Mouse (Mus musculus): ENCODE results near the gene Dnajc27.

Gene Dnajc27

GRCm38 (mm10) chr12:4078069-4078468 is 4.3 kb upstream of the Dnajc27 start:
- no peak for DNase-seq (ENCODE audit: extremely low spot score, low read depth, low spot score)

DNA sequence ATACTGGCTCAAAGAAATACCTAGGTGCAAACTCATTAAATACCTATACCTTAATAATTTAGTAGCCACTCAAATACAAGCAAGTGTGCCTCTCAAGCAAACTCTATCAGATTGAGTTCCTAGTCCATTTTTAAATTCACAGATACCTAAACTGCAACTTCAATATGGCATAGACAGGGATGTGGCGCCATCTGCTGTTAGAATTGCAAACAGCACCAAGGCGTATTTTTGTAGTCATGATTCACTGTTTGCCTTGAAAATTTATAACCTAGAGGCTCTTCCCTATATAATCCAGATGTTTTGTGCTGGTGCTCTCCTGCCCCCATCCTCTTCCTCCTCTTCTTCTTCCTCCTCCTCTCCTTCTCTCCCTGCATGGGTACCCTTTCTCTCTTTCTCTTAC is 2.1 kb upstream of the Dnajc27 start:
- peak; percentile 77 for DNase-seq (ENCODE audit: extremely low spot score, low read depth, low spot score)

DNA sequence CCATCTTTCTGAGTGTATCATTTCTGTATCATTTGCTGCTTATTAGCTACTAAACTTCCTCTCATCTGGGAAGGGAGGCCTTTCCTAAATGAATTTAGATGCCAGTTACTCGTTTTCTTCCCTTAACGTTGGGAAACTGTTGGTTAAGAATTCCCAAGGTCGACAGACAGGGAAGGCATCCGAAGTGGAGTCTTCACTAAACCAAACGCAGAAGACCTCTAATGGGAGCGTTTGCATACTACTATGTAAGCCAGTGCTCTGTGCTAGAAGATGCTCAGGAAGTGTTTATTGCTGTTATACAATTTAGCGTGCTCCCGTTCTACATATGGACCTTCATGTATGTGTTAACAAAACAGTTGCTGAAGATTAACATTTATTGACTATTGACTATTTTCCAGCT is 1.1 kb downstream of the Dnajc27 start:
- no peak for DNase-seq (ENCODE audit: extremely low spot score, low read depth, low spot score)

GRCm38 (mm10) chr12:4107383-4107782 is 25.0 kb downstream of the Dnajc27 start:
- peak; percentile 30 for DNase-seq (ENCODE audit: extremely low spot score, low read depth, low spot score)

DNA sequence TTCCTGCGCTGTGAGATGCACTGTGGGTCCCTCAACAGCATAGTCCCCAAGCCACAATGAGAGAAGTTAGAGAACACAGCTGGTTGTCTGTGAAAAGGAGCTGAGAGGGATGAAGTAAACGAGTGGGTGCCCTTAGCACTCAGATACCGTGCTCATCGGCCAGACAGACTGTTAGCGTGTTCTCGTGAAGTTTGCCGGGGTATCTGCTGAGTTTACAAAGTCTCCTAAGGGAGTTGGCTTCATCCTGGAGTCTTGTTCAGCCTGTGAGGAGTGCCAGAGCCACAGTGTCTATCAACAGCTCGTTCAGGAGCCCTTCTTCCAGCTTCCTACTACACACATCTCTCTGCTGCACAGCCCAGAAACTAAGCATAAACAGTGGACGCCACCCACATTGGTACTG is 33.7 kb downstream of the Dnajc27 start:
- DNase-seq (ENCODE audit: extremely low spot score, low read depth, low spot score) = no peak

GRCm38 (mm10) chr12:4117136-4117535 is 34.8 kb downstream of the Dnajc27 start:
- no peak for DNase-seq (ENCODE audit: extremely low spot score, low read depth, low spot score)

DNA sequence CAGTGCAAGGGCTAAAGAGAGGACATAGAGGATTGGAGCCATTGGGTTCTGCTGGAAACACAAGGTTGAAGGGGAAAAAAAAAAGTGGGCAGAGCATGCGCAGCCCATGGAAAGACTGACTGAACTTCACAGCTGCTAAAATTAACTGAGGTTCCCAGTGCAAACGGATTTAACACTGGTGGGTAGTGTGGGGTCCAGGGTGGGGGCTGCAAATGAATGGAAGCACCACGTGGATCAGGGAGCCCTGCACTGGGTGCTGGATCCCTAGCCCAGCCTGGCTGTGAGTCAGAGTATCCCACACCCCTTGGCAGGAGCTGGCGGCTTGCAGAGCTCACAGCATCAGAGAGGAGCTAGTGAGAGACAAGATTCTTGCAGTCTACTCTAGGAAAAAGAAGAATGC is 35.2 kb downstream of the Dnajc27 start:
- DNase-seq (ENCODE audit: extremely low spot score, low read depth, low spot score) = no peak

DNA sequence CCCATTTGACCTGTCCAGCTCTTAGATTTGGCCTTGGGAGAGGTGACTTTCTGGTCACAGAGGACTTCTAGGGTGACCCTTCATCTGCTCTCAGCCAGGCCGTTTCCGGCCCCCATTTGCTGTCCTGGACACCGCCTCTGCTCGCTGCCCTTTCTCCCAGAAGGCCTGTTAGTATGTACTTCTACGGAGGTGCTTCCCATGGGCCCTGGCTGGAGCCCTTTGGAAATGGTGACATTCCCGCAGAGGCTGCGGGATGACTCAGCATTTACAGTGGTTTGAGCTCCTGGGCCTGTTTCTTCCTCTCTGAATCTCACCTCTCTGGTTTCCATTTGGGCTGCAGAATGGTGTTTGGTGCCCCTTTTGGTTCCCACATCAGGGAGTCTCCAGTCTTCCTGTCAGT is 45.0 kb downstream of the Dnajc27 start:
- no peak for DNase-seq (ENCODE audit: extremely low spot score, low read depth, low spot score)

DNA sequence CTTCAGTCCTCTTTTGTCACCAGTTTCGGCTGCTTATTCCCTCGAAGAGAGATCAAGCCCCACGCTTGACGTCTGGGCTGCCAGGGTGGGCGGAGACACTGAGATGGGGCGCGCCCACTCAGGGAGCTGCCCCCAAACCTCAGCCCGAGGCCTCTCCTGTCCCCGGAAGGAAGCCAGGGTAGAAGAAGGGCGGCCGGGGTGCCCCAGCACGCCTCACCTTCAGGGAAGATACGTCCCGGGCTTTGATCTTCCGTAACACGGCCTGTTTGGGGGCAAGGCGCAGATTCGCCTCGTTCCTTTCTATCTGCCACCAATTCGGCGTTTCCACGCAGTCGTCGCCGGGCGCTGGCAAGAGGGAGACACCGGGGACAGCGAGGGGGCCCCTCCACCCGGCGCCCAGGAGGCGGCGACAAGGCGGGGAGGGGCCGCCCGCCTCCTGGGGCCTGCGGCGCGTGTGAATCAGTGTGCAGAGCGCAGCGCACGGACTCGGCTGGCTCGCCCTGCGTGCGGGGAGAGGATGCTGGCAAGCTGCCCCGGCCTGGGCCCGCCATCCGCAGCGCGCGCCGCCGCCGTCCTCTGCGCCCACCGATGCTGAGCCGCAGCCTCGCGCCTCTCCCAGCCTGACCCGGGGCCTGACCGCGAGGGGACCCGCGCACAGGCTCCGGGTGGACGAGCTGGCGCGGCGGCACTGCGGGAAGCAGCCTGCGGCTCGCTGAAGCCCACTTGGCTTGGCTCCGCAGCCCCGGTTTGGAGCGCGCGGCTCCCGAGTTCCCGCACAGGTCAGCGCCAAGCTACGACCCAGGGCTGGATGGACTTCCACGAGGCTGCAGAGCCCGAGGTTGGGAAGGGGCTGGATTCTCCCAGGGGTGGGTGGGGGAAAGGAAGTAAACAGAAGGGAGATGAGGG is 50.8 kb downstream of the Dnajc27 start, which contains the start of gene Adcy3:
Adcy3 (plus strand) TSS at position 163 of the 906 bp plus-strand sequence.
- no peak for DNase-seq (ENCODE audit: extremely low spot score, low read depth, low spot score)

DNA sequence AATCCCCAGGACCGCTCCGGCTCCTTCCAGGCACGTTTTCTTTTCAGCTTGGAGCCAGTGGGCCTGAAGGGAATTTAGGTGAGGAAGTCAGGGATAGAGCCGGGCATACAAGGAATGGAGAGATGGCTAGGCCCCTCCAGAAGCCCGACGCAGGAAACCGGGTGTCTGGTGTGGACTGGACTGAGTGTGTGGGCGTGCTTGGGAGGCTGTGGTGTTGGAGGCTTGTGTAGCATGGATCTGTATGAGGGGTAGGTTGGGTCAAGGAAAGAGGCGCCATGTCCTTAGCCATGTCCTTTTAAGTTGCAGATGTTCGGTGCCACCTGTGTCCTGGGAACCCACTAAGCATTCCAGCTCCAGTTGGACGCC is 51.4 kb downstream of the Dnajc27 start:
- DNase-seq (ENCODE audit: extremely low spot score, low read depth, low spot score) = no peak

DNA sequence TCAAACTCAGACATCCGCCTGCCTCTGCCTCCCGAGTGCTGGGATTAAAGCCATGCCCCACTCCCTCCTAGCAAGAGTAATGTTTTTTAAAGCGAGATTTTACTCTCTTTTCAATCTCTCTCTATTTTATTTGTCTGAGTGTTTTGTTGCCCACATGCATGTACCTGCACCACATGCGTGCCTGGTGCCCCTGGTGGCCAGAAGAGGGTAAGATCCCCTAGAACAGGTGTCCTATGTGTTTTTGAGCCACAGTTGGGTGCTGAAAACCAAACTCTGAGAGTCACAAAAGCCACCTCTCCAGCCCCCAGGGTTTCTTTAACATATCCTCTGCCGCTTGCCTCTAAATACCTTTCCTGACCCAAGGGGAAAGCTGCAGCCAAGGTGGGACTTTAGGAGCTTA is 60.8 kb downstream of the Dnajc27 start:
- DNase-seq (ENCODE audit: extremely low spot score, low read depth, low spot score) = no peak

DNA sequence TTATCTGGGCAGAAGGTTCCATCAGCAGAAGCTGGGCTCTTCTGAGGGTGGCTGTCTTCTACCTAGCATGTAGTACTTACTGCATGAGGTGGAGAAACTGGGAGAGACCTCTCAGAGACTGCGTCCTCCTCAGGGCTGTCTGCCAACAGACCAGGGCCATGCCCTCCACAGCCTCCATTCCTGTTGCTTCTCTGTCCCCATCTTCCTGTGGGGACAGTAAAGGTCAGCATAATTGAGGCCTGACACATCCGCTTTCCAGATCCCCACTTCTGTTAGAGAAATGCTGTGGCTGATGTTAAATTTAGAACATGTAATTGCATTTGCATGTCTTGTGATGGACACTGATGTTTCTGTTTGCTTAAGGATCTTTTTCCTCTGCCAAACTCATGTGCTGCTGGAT is 68.6 kb downstream of the Dnajc27 start:
- DNase-seq (ENCODE audit: extremely low spot score, low read depth, low spot score) = no peak

DNA sequence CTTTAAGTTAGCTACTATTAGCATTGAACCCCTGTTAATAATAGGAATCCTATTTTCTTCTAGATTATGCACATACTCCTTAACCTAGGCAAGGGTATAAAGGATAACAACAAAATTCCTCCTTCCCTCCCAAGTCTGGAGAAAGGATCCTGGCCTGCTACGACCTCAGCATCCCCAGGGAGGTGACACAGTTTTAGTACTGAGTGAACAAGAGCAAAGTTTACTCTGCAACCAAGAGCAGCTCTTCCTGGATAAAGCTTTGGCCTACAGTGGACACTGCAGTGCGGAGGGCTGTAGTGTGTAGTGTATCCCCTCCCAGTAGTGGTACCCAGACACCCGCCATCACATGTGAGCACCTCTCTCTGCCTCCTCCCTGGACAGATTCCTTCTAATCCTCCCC is 69.6 kb downstream of the Dnajc27 start:
- DNase-seq (ENCODE audit: extremely low spot score, low read depth, low spot score) = no peak

DNA sequence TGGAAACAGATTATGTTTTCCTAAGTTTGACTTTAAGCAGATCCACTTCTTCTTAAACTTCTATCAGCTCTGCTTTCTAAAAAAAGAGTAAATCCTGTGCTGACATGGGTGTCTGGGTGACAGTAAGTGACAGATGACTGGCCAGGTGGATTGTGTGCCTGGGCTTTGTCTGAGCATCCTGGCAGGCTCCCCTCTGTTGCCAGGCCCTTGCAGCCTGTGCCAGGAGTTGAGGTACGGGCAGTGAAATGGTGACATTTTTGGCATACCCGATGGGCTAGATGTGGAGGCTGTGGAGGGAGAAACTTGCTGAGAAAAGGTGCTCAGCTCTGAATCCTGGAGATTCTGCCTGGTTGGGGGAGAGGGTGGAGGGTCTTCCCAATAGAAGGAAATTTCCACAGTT is 75.1 kb downstream of the Dnajc27 start:
- DNase-seq (ENCODE audit: extremely low spot score, low read depth, low spot score) = no peak

DNA sequence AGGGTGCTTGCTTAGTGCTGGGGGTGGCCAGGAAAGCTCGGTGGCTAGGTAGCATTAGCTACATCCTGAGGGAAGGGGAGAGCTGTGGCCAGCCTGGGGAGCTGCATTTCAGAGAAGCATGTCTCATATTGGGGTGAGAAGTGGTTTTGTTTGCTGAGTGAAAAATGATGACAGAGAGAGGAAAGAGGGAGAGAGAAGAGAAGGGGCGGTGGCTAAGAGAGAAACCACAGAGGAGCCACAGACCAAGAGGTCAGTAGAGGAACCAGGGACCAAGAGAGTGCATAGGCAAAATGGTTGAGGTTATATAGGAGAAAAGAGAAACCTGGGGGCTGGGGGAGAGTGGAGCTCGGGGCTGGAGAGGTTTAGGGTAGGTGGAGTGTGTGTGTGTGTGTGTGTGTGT is 75.8 kb downstream of the Dnajc27 start:
- DNase-seq (ENCODE audit: extremely low spot score, low read depth, low spot score) = no peak

GRCm38 (mm10) chr12:4158868-4159632 is 76.7 kb downstream of the Dnajc27 start:
- no peak for DNase-seq (ENCODE audit: extremely low spot score, low read depth, low spot score)

Measured in hindlimb bud, embryonic 11.5 days (tissue).